Mouse (Mus musculus): ENCODE results near the gene Ly6g6d.

The Ly6g6d gene

DNA sequence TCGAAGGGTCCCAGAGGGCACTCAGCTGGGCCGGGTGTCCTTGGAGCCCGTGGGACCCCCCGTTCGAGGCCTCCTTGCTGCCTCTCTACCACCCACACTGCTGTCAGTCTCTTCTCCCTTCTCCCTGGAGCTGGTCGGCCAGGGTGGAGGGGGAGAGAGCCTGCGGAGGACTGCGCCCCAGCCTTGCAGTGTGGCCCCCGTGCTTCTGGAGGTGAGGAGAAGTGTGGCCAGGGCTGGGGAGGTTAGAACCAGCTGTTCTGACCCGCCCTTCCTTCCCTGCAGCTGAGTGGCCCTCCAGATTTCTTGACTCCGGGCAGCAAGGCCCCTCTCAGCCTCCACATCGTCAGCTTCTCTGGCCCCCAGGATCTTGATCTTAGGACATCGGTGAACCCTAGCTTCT, 53.6 kb downstream of the Ly6g6d start:
- DNase-seq (ENCODE audit: low spot score in 2 of 2) = no peak

DNA sequence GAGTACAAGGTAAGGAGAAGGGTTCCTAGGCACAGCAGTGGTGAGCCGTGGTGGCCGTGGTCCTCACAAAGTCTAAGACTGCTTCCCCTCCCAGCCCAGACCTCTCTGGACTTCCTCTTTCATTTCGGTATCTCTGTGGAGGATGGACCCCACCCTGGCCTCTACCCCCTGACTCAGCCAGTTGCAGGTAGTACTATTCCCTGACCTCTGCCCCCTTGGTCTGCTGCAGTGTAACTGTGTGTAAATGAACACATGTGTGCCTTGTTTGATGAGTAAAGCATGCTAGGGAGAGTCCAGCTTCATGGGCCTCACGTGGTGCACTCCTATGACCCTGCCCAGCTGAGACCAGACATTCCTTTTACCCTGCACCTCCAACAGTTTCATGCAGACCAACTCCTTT, 54.1 kb downstream of the Ly6g6d start:
- DNase-seq (ENCODE audit: low spot score in 2 of 2) = peak; percentile 54 to 60

DNA sequence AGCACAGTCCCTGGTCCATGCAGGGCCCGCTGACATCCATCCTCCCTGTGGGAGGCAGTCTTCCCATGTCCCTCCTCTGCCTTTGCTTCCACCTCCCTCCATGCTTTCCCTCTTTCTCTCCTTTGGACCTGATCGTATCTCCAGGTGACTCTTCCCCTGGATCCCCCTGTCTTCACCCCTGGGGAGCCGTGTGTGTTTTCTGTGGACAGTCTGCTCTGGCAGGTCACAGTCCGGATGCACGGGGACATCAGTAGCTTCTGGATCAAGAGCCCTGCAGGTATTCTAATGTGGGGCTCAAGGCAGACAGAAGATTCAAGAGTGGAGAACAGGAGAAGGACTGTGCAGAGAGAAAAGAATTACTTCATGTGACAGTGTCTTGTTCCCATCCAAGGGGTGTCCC, 54.6 kb downstream of the Ly6g6d start:
- no peak for DNase-seq (ENCODE audit: low spot score in 2 of 2)

DNA sequence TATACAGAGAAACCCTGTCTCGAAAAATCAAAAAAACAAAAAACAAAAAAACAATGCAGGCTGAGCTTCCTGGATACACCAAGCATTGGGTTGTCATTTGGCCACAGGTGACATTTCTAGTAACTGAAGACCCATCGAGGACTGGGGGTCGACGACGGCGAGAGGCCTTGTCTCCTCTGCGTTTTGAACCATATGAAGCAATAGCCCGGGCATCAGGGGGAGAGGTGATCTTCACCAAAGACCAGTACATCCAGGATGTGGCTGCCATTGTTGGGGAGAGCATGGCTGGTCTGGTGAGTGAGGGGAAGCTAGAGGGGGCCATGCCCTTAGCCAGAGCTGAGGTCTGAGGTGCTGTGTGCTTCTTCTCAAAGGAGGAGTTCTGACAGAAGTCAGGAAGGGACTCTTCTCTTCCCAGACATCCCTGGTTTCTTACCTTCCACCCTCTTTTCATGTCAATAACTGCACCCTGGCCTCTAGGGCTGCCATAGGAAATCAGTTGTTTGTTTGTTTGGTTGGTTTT, 55.3 kb downstream of the Ly6g6d start:
- DNase-seq (ENCODE audit: low spot score in 2 of 2) = no peak

DNA sequence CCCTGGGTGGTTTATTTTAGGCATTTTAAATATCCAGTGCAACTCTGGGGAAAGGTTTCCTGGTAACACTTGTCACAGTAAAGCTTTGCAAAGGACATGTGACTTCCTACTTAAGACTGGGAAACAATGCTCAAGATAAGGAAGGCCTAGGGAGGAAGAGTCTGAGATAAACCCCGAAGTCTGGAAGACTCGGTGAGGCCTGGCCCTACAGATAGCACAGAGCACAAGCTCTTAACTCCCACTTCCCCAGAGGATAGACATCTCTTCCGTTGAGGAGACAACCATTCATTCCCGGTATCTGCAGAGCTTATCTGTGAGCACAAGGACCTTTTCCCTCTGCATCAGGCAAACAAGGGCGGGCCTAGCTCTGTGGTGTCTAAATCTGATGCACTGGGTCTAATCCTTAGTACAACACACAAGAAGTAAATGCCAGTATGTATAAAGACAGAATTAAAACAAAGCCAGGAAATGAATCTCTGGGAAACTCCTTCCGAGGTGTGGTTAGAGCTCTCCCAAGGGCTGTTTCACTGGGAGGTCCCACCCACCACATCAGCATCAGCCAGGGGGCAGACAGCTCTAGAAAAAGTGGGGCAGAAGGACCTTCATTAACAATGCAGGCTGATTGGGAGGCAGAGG, 55.9 kb downstream of the Ly6g6d start:
- DNase-seq (ENCODE audit: low spot score in 2 of 2) = no peak

Data from spleen, postnatal 36 days (tissue).